Mouse (Mus musculus): ENCODE measurements around the gene Bicc1. TPM values are rescaled to one million over a fixed set of nuclear protein-coding genes. Genes with fewer than 3 reads are reported as not detected.

The Bicc1 gene
- total and polyA plus RNA-seq, 3 experiments = not detected

GRCm38 (mm10) chr10:71180057-71180456 lies 20.6 kb upstream of the Bicc1 start:
- H3K4me3 ChIP-seq (ENCODE audit: control insufficient read depth in 1 of 2, insufficient read depth in 1 of 2, low read depth in 2 of 2, low read length in 2 of 2) = no peak overlapping the region
- no peaks in the 10 kb centered on the region for H3K9me3 ChIP-seq (replicated peaks; ENCODE audit: insufficient read depth, low read length)
- peak; percentile 2 for DNase-seq (ENCODE audit: low read depth, low spot score)
- no peak overlapping the region for H3K27ac ChIP-seq (ENCODE audit: control insufficient read depth, low read depth, low read length)
- no peak overlapping the region for H3K9ac ChIP-seq (ENCODE audit: control insufficient read depth, low read depth, low read length, poor library complexity, severe bottlenecking)
- H3K79me2 ChIP-seq (ENCODE audit: control insufficient read depth, insufficient read depth, low read length, poor library complexity) = no peaks in the 10 kb centered on the region
- no peaks in the 10 kb centered on the region for H3K27me3 ChIP-seq (ENCODE audit: control insufficient read depth in 1 of 2, insufficient read depth in 2 of 2, low read length in 2 of 2)
- TF ChIP-seq POLR2AphosphoS2 (IDR thresholded peaks at IDR 0.05; ENCODE audit: low read length) (no peak), CTCF (IDR thresholded peaks at IDR 0.05 in 2 of 3, conservative IDR thresholded peaks at IDR 0.05 in 1 of 3; ENCODE audit: control insufficient read depth in 1 of 3, insufficient read depth in 1 of 3, low read depth in 2 of 3, low read length in 3 of 3, poor library complexity in 1 of 3, severe bottlenecking in 1 of 3) (peak in 2 of 3 experiments; percentile 13 to 30; a peak in 3 of 6 replicates)
- no peaks in the 10 kb centered on the region for H3K4me1 ChIP-seq (ENCODE audit: control insufficient read depth in 1 of 2, insufficient read depth in 2 of 2, low read length in 2 of 2)
- H3K36me3 ChIP-seq (ENCODE audit: control insufficient read depth in 1 of 2, insufficient read depth in 2 of 2, low read length in 2 of 2) = 0 out of 4 replicates have a peak, but pooled peaks cover 0 to 2% of the 10 kb centered on the region in 2 experiments

- no peaks in the 10 kb centered on the region for H3K27me3 ChIP-seq (ENCODE audit: control insufficient read depth in 1 of 2, insufficient read depth in 2 of 2, low read length in 2 of 2)
- no peak overlapping the region for H3K4me3 ChIP-seq (ENCODE audit: control insufficient read depth in 1 of 2, insufficient read depth in 1 of 2, low read depth in 2 of 2, low read length in 2 of 2)
- no peaks in the 10 kb centered on the region for H3K79me2 ChIP-seq (ENCODE audit: control insufficient read depth, insufficient read depth, low read length, poor library complexity)
- H3K4me1 ChIP-seq (ENCODE audit: control insufficient read depth in 1 of 2, insufficient read depth in 2 of 2, low read length in 2 of 2) = no peaks in the 10 kb centered on the region
- no peak overlapping the region for H3K9ac ChIP-seq (ENCODE audit: control insufficient read depth, low read depth, low read length, poor library complexity, severe bottlenecking)
- H3K36me3 ChIP-seq (ENCODE audit: control insufficient read depth in 1 of 2, insufficient read depth in 2 of 2, low read length in 2 of 2) = no peaks in the 10 kb centered on the region
- DNase-seq (ENCODE audit: low read depth, low spot score) = no peak
- H3K9me3 ChIP-seq (replicated peaks; ENCODE audit: insufficient read depth, low read length) = no peaks in the 10 kb centered on the region
- TF ChIP-seq USF2 (IDR thresholded peaks at IDR 0.05; ENCODE audit: borderline replicate concordance in 1 of 2, insufficient read depth in 1 of 2, low read depth in 1 of 2, low read length in 2 of 2) (no peak), MAFK (IDR thresholded peaks at IDR 0.05; ENCODE audit: borderline replicate concordance, low read depth, low read length) (no peak), SIN3A (IDR thresholded peaks at IDR 0.05; ENCODE audit: low read length) (no peak), BHLHE40 (IDR thresholded peaks at IDR 0.05; ENCODE audit: borderline replicate concordance, low read depth, low read length) (no peak), MAX (IDR thresholded peaks at IDR 0.05; ENCODE audit: low read length) (no peak), POLR2AphosphoS5 (IDR thresholded peaks at IDR 0.05; ENCODE audit: borderline replicate concordance, low read depth, low read length) (no peak), ZMIZ1 (IDR thresholded peaks at IDR 0.05; ENCODE audit: low read depth, low read length) (no peak), MAZ (IDR thresholded peaks at IDR 0.05; ENCODE audit: low read depth, low read length) (no peak), TCF12 (IDR thresholded peaks at IDR 0.05; ENCODE audit: low read depth, low read length) (no peak), JUND (IDR thresholded peaks at IDR 0.05; ENCODE audit: low read depth, low read length) (no peak), TAL1 (IDR thresholded peaks at IDR 0.05; ENCODE audit: low read length) (no peak), ZNF384 (IDR thresholded peaks at IDR 0.05; ENCODE audit: low read depth, low read length) (no peak), MXI1 (IDR thresholded peaks at IDR 0.05; ENCODE audit: low read depth, low read length) (no peak)
- H3K27ac ChIP-seq (ENCODE audit: control insufficient read depth, low read depth, low read length) = no peak overlapping the region
Observed at GRCm38 (mm10) chr10:71177201-71177600, 17.7 kb upstream of the Bicc1 start.

GRCm38 (mm10) chr10:71176341-71176740 lies 16.8 kb upstream of the Bicc1 start:
- H3K9ac ChIP-seq (ENCODE audit: control insufficient read depth, low read depth, low read length, poor library complexity, severe bottlenecking) = no peak overlapping the region
- no peak for TF ChIP-seq TAL1 (IDR thresholded peaks at IDR 0.05; ENCODE audit: low read length)
- no peak for TF ChIP-seq CTCF (IDR thresholded peaks at IDR 0.05 in 2 of 3, conservative IDR thresholded peaks at IDR 0.05 in 1 of 3; ENCODE audit: control insufficient read depth in 1 of 3, insufficient read depth in 1 of 3, low read depth in 2 of 3, low read length in 3 of 3, poor library complexity in 1 of 3, severe bottlenecking in 1 of 3)
- TF ChIP-seq CHD2 (IDR thresholded peaks at IDR 0.05; ENCODE audit: low read length) = no peak
- no peak for TF ChIP-seq USF1 (IDR thresholded peaks at IDR 0.05; ENCODE audit: low read depth, low read length)
- no peak for TF ChIP-seq BHLHE40 (IDR thresholded peaks at IDR 0.05; ENCODE audit: borderline replicate concordance, low read depth, low read length)
- no peak for TF ChIP-seq UBTF (IDR thresholded peaks at IDR 0.05; ENCODE audit: borderline replicate concordance, insufficient read depth, low read depth, low read length)
- TF ChIP-seq MXI1 (IDR thresholded peaks at IDR 0.05; ENCODE audit: low read depth, low read length) = no peak
- TF ChIP-seq TBP (IDR thresholded peaks at IDR 0.05; ENCODE audit: low read depth, low read length) = no peak
- TF ChIP-seq NELFE (IDR thresholded peaks at IDR 0.05; ENCODE audit: low read depth, low read length) = no peak
- no peak for TF ChIP-seq MEF2A (IDR thresholded peaks at IDR 0.05; ENCODE audit: extremely low read depth, insufficient replicate concordance, low read depth, low read length, poor library complexity, severe bottlenecking)
- TF ChIP-seq KAT2A (conservative IDR thresholded peaks at IDR 0.05; ENCODE audit: low read depth, low read length) = no peak
- TF ChIP-seq MAZ (IDR thresholded peaks at IDR 0.05; ENCODE audit: low read depth, low read length) = no peak
- no peak for TF ChIP-seq HCFC1 (IDR thresholded peaks at IDR 0.05; ENCODE audit: low read depth, low read length)
- TF ChIP-seq POLR2A (IDR thresholded peaks at IDR 0.05; ENCODE audit: control insufficient read depth in 1 of 2, insufficient read depth in 1 of 2, low read depth in 1 of 2, low read length in 2 of 2, poor library complexity in 1 of 2) = no peak
- TF ChIP-seq ETS1 (IDR thresholded peaks at IDR 0.05; ENCODE audit: low read depth, low read length) = no peak
- TF ChIP-seq ZKSCAN1 (IDR thresholded peaks at IDR 0.05; ENCODE audit: low read depth, low read length) = no peak

More at GRCm38 (mm10) chr10:71176341-71176740, 16.8 kb upstream of the Bicc1 start:
- Histone ChIP-seq H3K27ac (ENCODE audit: control insufficient read depth, low read depth, low read length) (no peak overlapping the region), H3K4me3 (ENCODE audit: control insufficient read depth in 1 of 2, insufficient read depth in 1 of 2, low read depth in 2 of 2, low read length in 2 of 2) (no peak overlapping the region), H3K79me2 (ENCODE audit: control insufficient read depth, insufficient read depth, low read length, poor library complexity) (no peaks in the 10 kb centered on the region), H3K4me1 (ENCODE audit: control insufficient read depth in 1 of 2, insufficient read depth in 2 of 2, low read length in 2 of 2) (no peaks in the 10 kb centered on the region), H3K27me3 (ENCODE audit: control insufficient read depth in 1 of 2, insufficient read depth in 2 of 2, low read length in 2 of 2) (no peaks in the 10 kb centered on the region), H3K9me3 (replicated peaks; ENCODE audit: insufficient read depth, low read length) (no peaks in the 10 kb centered on the region), H3K36me3 (ENCODE audit: control insufficient read depth in 1 of 2, insufficient read depth in 2 of 2, low read length in 2 of 2) (no peaks in the 10 kb centered on the region)
- DNase-seq (ENCODE audit: low read depth, low spot score) = no peak

Data from MEL (cell line).